Mouse (Mus musculus) neural tube, embryonic 10.5 days (tissue): ENCODE measurements around the gene Sfrp5.

Source experiments
- DNase-seq: peaks from one replicate; pipeline ENCODE4 v3.0.0-alpha.2; 2017; ENCODE audit warnings: low spot score; ENCODE audit errors: extremely low spot score

Gene Sfrp5

GRCm38 (mm10) chr19:42198026-42198425 is 4.0 kb downstream of the Sfrp5 start:
- DNase-seq, result no peak

DNA sequence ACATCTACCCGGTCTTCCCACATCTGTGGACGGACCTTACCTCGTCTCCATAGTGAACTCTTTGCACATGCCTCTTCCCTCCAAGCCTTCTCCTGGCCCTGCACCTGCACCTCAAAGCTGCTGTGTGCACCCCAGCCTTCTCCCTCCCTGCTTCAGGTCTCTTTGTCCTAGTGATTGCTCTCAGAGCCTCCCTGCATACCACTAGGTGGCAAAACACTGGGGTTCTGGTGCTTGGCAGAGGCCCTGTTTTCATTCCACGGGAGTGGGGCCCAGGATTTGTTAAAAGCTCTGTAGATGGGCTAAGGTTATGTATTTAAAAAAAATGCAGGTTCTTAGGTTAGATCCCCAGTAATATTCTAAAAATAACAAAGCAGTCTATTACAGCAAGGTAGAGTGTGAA is 5.0 kb downstream of the Sfrp5 start:
- DNase-seq, result no peak

- DNase-seq, result no peak
Measured at GRCm38 (mm10) chr19:42196378-42196777, 5.7 kb downstream of the Sfrp5 start.

DNA sequence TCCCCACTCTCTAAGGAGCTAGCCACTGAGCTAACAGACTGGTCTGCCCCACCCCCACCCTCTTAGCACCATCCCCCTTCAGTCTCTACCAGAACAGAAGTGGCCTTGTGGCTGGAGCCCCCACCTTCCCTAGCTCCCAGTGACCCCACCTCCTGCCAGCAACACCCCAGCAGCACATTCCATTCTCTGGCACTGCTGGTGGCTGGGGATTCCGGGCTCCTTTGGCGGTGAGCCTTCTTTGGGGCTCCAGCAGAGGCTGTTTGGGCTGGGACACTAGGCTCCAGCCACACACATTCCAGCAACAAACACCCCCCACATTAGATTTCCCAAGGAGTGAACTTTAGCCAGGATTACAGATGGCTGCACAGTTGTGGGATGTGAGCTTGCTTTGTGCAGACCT is 8.7 kb downstream of the Sfrp5 start:
- DNase-seq, result no peak

DNA sequence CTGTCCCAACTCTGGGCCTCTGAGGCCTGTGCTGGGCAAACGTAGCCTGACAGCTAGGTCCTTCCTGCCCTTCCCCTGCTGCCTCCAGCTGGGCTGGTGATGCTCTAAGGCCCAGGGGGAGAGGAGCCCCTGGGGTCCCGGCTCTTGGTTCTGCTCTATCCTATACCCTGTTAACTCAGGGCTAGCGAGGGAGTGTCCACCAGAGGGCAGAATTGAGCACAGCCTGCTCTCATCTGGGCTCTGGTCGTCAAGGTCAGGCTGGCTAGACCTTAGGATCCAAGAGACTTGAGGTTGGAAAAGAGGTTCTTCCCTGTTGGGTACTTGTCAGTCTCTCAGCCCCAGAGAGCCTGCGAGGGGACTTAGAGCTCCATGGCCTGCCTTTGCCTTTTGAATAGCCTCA is 11.6 kb downstream of the Sfrp5 start:
- DNase-seq, result peak; percentile 75

- DNase-seq, result no peak
Measured at GRCm38 (mm10) chr19:42189735-42190134, 12.3 kb downstream of the Sfrp5 start.

DNA sequence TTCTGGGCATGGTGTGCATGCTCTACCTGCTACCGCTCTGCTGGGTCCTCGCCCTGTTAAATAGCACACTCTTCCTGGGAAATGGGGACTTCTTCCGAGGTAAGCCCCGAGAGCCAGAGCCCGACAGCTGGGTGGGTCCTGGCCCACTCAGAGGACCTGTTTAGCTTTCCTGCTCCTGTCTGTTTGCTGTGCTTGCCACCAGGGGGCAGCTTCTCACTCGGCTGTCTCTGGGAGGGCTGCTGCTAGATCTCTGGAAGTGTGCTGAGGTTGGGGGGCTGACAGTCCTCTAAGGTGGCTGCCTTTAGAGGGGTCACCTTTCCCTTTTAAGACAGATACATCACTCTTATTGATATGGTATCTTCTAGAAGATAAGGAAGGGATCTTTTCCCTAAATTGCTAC is 19.4 kb downstream of the Sfrp5 start:
- DNase-seq, result no peak

DNA sequence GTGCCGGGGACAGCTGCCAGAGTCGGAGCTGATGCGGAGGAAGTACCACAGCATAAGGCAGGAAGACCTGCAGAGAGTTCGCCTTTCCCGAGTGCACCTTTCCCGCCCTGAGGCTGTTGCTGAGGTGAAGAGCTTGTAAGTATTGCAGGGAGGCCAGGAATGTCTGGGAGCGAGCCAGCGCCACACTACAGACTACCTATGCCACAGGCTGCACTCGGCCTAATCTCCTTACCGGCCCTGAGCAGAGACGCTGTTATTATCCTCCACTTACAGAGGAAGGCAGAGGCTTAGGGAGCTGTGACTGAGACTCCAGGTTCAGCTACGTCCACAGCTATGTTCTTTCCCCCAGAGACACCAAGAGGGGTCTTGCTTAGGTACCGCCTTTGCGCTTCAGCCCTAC is 22.7 kb downstream of the Sfrp5 start:
- DNase-seq, result no peak

- DNase-seq, result no peak
Measured at GRCm38 (mm10) chr19:42177461-42177860, 24.6 kb downstream of the Sfrp5 start.

DNA sequence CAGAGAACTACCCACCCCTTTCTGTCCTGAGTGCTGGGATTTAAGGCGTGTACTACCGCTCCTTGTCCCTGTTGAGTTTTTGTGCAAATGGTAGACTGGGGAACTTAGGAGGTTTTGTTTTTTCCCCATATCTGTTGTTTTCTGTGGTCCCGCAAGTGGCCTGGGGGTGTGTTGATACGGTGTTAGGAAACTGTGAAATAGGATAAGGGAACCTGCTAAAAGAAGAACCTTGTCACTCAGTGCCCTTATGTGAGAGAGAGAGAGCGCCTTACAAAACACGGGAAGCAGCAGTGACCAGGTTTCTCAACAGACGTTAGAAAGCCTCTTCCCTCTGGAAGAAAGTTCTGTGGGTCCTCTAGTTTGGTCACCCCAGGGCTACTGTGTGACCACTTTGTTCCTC is 25.2 kb downstream of the Sfrp5 start:
- no peak for DNase-seq

GRCm38 (mm10) chr19:42170025-42170969 is 31.8 kb downstream of the Sfrp5 start:
- DNase-seq, result peak; percentile 88

DNA sequence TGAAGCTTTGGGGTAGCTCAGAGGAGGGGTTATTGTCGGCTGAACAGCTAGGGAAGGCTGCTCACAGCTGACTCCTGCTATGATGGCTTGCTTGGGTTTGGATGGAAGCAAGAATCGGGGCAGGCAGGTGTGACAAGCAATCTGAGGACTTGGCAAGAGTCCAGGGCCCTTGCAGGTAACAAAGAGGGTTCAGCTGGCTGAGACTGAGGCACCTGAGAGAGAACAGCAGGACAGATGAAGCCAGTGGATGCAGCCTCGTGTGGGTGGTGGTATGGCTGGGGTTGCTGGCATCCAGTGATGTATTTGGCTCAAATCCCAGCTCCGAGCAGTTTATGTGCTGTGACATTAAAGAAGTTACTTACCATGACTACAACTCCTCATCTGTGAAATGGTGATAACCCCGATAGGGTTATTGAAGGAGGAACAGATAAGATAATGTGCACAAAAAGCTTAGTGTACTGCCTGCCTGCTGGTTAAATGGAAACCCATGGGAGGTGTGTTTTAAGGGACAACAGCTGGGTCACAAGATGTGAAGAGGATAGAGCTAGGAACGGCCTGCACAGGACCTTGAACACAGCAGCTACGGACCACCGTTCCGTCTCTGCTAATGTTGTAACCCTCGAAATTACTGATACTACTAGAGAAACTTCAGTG is 32.6 kb downstream of the Sfrp5 start:
- DNase-seq, result no peak

- DNase-seq, result no peak
Measured at GRCm38 (mm10) chr19:42167489-42167888, 34.6 kb downstream of the Sfrp5 start.

DNA sequence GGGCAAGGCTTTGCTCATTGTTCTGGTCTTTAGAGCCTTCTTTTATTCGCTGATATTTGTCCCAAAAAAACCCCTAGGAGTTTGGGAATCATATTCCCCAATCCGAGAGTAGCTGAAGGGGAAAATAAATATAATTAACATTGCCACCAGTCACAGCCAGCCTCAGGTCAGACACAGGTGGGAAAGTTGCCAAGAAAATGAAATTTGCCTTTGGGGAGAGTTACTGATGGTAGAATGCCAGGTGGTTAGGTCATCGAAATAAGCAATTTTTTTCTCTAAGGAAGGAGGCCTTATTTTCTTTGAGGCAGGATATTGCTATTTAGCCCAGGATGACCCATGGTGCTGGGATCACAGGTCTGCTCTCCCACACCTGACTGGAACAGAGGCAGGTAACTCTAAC is 35.3 kb downstream of the Sfrp5 start:
- no peak for DNase-seq

- DNase-seq, result peak; percentile 87
Measured at GRCm38 (mm10) chr19:42166130-42166529, 35.9 kb downstream of the Sfrp5 start.

DNA sequence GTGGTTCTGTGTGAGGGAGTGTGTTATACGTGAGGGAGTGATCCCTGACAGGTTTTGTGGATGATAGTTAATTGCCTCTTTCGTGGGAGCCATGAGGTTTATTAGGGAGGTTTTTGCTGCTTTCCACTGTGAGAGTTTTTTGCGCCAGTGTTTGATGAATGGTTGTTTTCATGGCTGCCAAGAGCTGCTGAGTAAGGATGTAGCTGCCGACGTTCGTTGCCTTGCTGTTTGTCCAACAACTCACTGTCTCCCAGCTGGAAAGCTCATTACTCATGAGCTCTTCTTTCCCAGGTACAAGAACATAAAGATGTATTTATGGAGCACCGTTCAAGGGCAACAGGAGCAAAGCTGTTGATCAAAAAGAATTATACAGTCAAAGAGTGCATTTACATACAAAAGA is 37.9 kb downstream of the Sfrp5 start:
- DNase-seq, result no peak

DNA sequence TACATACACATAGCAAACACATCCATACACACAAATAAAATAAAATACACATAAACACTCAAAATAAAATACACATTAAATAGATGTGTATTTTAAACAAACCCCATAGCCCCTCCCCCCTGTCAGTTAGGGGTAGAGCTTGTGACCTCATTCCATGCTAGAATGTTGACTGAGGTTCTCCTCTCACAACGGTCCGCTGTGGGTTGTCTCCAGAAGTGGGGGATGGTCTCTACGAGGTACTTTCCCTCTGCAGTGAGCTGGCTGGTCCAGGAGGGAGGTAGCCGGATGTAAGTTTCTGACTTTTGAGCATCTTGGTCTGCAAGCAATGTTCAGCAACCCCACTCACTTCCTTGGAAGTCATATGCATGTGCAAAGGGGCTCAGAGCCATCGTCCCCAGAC is 38.3 kb downstream of the Sfrp5 start, which contains the start of gene Zfyve27:
Gene Zfyve27 (plus strand): TSS at position 188 of the 400 bp plus-strand sequence.
- no peak for DNase-seq

GRCm38 (mm10) chr19:42158246-42159017 is 43.6 kb downstream of the Sfrp5 start:
- DNase-seq, result no peak

DNA sequence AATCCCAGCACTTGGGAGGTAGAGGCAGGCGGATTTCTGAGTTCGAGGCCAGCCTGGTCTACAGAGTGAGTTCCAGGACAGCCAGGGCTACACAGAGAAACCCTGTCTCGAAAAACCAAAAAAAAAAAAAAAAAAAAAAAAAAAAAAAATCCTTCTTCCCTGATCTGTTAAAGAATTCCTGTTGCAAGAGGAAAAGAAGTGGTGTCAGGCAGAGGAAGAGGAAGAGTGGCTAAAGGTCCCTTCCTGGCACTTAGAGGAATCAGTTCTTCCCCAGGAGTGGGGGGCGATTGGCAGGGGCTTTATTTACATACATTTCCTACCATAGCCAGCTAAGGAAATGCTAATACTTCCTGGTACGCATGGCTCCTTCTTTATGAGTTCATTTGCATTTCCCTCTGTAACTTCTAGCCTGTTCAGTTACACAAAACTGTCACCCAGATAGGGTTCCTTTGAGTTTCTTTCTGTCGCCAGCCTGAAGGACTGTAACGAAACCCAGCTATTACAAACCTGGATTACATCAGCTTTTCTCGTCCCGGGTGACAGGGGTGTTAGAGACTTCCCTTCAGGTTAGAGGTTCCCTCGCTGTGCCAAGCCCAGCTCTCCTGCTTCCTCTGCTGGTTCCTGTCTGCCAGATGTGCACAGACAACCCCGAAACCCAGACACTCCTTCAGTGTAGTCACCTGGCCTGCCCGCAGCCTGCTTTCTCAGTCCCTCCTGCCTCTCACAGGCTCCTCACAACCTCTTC is 44.4 kb downstream of the Sfrp5 start:
- no peak for DNase-seq

DNA sequence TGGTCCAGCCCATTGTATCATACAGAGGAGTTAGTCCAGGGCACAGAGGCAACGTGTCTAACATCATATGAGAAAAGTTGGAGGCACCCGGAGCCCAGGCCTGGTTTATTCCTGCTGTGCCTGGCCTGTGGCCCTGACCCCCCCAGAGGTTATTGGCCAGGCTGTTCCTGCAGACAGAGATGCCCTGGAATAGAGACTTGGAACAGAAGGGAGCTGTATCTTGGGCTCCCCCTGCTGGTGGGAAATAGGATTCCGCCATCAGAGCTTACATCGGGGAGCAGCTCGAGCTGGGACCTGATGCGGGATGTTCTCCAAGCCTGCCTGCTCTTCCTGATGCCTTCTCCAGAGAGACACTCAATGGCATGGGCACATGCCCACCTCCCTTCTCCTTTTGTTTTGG is 50.1 kb downstream of the Sfrp5 start:
- DNase-seq, result peak; percentile 85

DNA sequence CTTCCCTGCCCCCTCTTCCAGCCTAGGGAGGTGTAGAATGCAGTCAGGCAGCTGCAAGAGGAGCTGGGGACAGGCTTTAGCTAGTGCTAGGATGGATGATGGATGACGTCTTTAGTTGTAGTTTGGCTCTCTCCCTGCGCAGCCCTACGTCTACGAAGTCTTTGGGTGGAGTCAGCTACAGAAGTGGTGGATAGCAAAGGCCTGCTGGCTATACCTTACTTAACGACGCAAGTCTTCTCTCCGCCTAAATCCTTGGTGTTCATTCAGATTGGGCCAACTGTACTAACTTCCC is 53.5 kb downstream of the Sfrp5 start:
- no peak for DNase-seq
